Mouse (Mus musculus) myocyte (in vitro differentiated cells): ENCODE results near the gene Ppp1r35.

ENCODE experiments used
- CEBPB ChIP-seq: IDR thresholded peaks from 2 replicates; pipeline ENCODE4 v1.6.1; 2011; ENCODE audit warnings: mild to moderate bottlenecking, moderate library complexity; ENCODE audit not compliant: poor library complexity, insufficient read depth, severe bottlenecking
- E2F4 ChIP-seq: IDR thresholded peaks from one replicate; pipeline ENCODE4 v1.6.1; 2011; ENCODE audit warnings: mild to moderate bottlenecking, control low read depth, moderate library complexity; ENCODE audit not compliant: insufficient read depth
- MAX ChIP-seq: IDR thresholded peaks from one replicate; pipeline ENCODE4 v1.6.1; 2011; ENCODE audit warnings: low read depth, mild to moderate bottlenecking, control low read depth
- MYOD1 ChIP-seq, 3 experiments: IDR thresholded peaks; one replicate each; pipeline ENCODE4 v1.6.1; 2011; ENCODE audit warnings: control low read depth in 2 of 3, low read depth in 2 of 3, mild to moderate bottlenecking in 2 of 3, moderate library complexity in 1 of 3; ENCODE audit not compliant: insufficient read length in 2 of 3, control insufficient read depth in 1 of 3
- POLR2A ChIP-seq: IDR thresholded peaks from one replicate; pipeline ENCODE4 v1.6.1; 2011; ENCODE audit warnings: low read depth, mild to moderate bottlenecking, control low read depth, moderate library complexity; ENCODE audit not compliant: insufficient read length
- POLR2AphosphoS2 ChIP-seq: IDR thresholded peaks from one replicate; pipeline ENCODE4 v1.6.1; 2011; ENCODE audit warnings: low read depth, control low read depth; ENCODE audit not compliant: insufficient read length
- SRF ChIP-seq: IDR thresholded peaks from one replicate; pipeline ENCODE4 v1.6.1; 2011; ENCODE audit warnings: low read depth; ENCODE audit not compliant: control insufficient read depth, insufficient read length
- TCF12 ChIP-seq: IDR thresholded peaks from one replicate; pipeline ENCODE4 v1.6.1; 2011; ENCODE audit warnings: mild to moderate bottlenecking, control low read depth; ENCODE audit not compliant: poor library complexity, insufficient read depth, severe bottlenecking
- USF1 ChIP-seq: IDR thresholded peaks from one replicate; pipeline ENCODE4 v1.6.1; 2011; ENCODE audit warnings: low read depth, mild to moderate bottlenecking, control low read depth, moderate library complexity

DNA sequence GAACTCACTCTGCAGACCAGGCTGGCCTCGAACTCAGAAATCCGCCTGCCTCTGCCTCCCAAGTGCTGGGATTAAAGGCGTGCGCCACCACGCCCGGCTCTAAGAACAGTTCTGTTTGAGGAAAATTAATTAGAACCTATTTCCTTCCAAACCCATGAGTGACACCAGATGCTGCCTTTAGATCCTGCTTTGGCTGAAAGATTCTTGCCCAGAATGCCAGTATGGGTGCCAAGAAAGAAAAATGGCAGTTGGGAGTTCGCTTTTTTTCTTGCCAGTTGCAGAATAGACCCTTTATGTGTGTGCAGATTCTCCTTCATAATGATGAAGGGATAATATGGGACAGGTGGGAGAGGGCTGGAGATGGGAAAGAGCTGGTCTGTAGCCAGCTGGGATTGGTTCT, 34.5 kb upstream of the Ppp1r35 start:
- no peak for TF ChIP-seq USF1
- TF ChIP-seq POLR2A = no peak
- no peak for TF ChIP-seq POLR2AphosphoS2
- no peak for TF ChIP-seq TCF12
- no peak for TF ChIP-seq E2F4
- no peak for TF ChIP-seq CEBPB
- no peak for TF ChIP-seq MAX
- no peak for TF ChIP-seq MYOD1 (IDR thresholded peaks at IDR 0.05; ENCODE audit: control insufficient read depth in 1 of 3, insufficient read length in 2 of 3, low read depth in 2 of 3)
- TF ChIP-seq SRF = no peak
